Mouse (Mus musculus) forebrain, embryonic 15.5 days (tissue): Measurements from ENCODE around the gene Ptma. TPM values are rescaled to one million over a fixed set of nuclear protein-coding genes. Genes with fewer than 3 reads are reported as not detected.

Experiments
- ATAC-seq: fragments of 200-750 bp; cut with Nextera tagmentation; replicated peaks from 2 replicates; pipeline ENCODE4 v1.8.0; 2017; ENCODE audit warnings: mild to moderate bottlenecking, moderate TSS enrichment, moderate library complexity
- H3K27ac ChIP-seq: fragments of 300-500 bp; sonication (generic); replicated peaks from 2 replicates; pipeline ENCODE4 v1.5.1; 2015; ENCODE audit warnings: mild to moderate bottlenecking, inconsistent platforms
- H3K27me3 ChIP-seq: fragments of 300-500 bp; sonication (generic); 2 replicates; pipeline ENCODE4 v1.6.1; 2015; ENCODE audit warnings: inconsistent platforms
- H3K36me3 ChIP-seq: fragments of 300-500 bp; sonication (generic); 2 replicates; pipeline ENCODE4 v1.6.1; 2015; ENCODE audit warnings: mild to moderate bottlenecking, inconsistent platforms
- H3K4me1 ChIP-seq: fragments of 300-500 bp; sonication (generic); 2 replicates; pipeline ENCODE4 v1.6.1; 2015; ENCODE audit warnings: inconsistent platforms
- H3K4me2 ChIP-seq: fragments of 300-500 bp; sonication (generic); replicated peaks from 2 replicates; pipeline ENCODE4 v1.6.1; 2015; ENCODE audit warnings: mild to moderate bottlenecking, inconsistent platforms
- H3K4me3 ChIP-seq: fragments of 300-500 bp; sonication (generic); 2 replicates; pipeline ENCODE4 v1.5.1; 2015; ENCODE audit warnings: mild to moderate bottlenecking, inconsistent platforms
- H3K9ac ChIP-seq: fragments of 300-500 bp; sonication (generic); replicated peaks from 2 replicates; pipeline ENCODE4 v1.6.1; 2015; ENCODE audit warnings: mild to moderate bottlenecking, inconsistent platforms
- H3K9me3 ChIP-seq: fragments of 300-500 bp; sonication (generic); 2 replicates; pipeline ENCODE4 v1.6.1; 2016; ENCODE audit warnings: inconsistent platforms
- WGBS: fragments of 180-500 bp; shearing (Covaris S2); methylation state at CpG from one replicate; pipeline ENCODE4 v1.1.7; 2015; ENCODE audit warnings: mixed read lengths; 5-methylcytosine and 5-hydroxymethylcytosine counted together
- polyA plus RNA-seq: library from polyadenylated mRNA; unstranded; fragments of >200 nt; fragmentation: Nextera tagmentation; extraction: Ambion mirVana; gene quantifications from 2 replicates; pipeline ENCODE4 v1.2.1, GENCODE M21; 2015

Gene Ptma
- polyA plus RNA-seq, 1 experiment from 2014 or later = 2,368 TPM

DNA sequence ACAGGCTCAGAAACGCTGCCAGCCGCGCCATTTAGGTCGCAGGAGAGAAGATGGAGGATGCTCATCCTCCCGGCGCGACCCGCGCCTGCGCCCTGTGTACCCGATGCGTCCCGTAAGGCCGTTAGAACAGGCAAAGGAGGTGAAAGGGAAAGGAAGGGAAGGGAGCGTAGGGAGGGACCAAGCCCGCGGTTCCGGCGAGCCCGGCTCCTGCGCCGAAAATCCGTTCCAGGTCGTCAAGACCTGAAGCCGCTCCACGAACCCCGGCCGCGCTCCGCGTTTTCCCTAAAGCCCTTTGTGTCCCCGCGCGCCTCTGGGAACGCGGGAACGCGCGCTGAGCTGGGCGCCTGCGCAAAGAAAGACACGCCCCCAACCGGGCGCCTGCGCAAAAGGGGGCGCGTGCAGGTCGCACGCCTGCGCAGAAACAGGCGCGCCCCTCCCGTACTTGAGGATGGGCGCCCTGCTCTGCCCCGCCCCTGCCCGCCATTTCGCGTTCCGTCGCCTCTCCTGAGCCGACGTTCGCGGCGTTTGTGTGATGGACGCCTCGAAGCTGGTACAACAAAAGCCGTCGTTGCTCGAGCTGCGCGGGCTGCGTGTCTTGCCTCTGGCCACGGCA is 39.1 kb upstream of the Ptma start:
- Histone ChIP-seq H3K4me2 (peak overlapping the region; percentile 82), H3K27me3 (no peaks in the 10 kb centered on the region), H3K4me1 (peaks cover 17% of the 10 kb centered on the region), H3K36me3 (no peaks in the 10 kb centered on the region), H3K9ac (peak overlapping the region; percentile 92), H3K4me3 (peak overlapping the region; percentile 60), H3K27ac (peak overlapping the region; percentile 99), H3K9me3 (no peaks in the 10 kb centered on the region)
- WGBS = under 1% methylated on average over 74 of the region's 74 CpGs
- ATAC-seq = peak; percentile 98

DNA sequence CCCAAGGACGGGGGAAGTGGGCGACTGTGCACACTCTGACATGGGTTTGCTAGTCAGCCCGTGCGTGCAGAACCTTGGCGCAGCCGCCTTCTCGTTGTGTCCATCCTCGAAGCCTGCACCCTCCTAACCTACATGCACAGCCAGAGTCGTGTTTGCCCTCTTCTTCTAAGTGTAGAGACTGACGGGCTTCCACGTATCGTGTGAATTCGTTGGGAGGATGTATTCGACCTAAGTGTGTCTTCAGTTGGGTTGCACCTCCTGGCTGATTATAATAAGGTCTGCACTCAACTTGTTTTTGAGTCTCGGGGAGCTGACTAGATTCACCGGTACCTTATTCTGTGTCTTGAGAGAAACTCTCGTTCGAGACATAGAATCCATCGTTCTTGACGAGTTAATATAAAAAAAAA is 38.6 kb upstream of the Ptma start:
- H3K27me3 ChIP-seq = no peaks in the 10 kb centered on the region
- H3K4me3 ChIP-seq = peak overlapping the region; percentile 60
- peak; percentile 74; the same call in 1 of the 2 replicates for ATAC-seq
- no peaks in the 10 kb centered on the region for H3K36me3 ChIP-seq
- 10% methylated on average over 20 of the region's 20 CpGs for WGBS
- H3K9ac ChIP-seq = peak overlapping the region; percentile 92
- no peaks in the 10 kb centered on the region for H3K9me3 ChIP-seq
- H3K4me2 ChIP-seq = peak overlapping the region; percentile 82
- peaks cover 17% of the 10 kb centered on the region for H3K4me1 ChIP-seq
- peak overlapping the region; percentile 99 for H3K27ac ChIP-seq

DNA sequence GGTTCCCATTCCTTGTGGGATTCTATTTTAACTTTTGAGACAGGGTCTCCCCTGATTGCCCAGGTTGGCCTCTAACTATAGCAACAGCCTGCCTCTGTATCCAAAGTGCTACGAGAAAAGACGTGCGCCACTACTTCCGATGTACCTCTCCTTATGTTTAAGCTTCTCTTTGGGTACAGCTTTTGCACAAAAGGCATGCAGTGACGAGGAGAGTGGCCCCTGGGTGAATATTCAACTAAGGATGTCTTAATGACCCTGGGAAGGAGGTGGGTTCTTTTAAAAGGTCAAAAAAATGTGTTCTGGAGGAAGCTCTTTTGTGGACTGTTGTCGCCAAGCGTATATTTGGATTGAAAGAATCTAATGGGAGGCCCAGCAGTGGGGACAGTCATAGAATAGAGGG is 38.2 kb upstream of the Ptma start:
- H3K4me2 ChIP-seq = peak overlapping the region; percentile 82
- peak overlapping the region; percentile 60 for H3K4me3 ChIP-seq
- H3K9me3 ChIP-seq = no peaks in the 10 kb centered on the region
- H3K27me3 ChIP-seq = no peaks in the 10 kb centered on the region
- H3K27ac ChIP-seq = peak overlapping the region; percentile 99
- peak overlapping the region; percentile 92 for H3K9ac ChIP-seq
- H3K4me1 ChIP-seq = peaks cover 17% of the 10 kb centered on the region
- H3K36me3 ChIP-seq = no peaks in the 10 kb centered on the region
- no peak for ATAC-seq
- 42% methylated on average over 7 of the region's 7 CpGs for WGBS

DNA sequence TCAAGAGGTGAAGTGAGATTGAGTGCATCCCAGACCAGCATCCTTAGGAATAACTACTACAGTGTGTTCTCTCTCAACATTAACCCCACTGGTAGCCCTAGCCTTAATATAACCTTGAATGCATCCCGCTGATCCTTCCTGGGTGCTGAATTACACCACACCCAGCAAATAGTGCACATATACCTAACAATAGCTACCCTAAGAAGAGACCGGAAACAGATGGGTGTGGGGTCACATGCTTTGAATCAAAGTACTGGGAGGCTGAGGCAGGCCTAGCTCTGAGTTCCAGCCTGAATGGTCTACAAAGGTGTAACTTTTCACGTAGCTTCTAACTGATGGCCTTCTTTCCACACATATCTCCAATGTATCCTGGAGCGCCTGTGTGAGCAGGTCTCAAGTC is 37.8 kb upstream of the Ptma start:
- H3K27ac ChIP-seq = peak overlapping the region; percentile 99
- no peaks in the 10 kb centered on the region for H3K9me3 ChIP-seq
- no peak for ATAC-seq
- no peaks in the 10 kb centered on the region for H3K36me3 ChIP-seq
- peak overlapping the region; percentile 92 for H3K9ac ChIP-seq
- no peaks in the 10 kb centered on the region for H3K27me3 ChIP-seq
- H3K4me1 ChIP-seq = peaks cover 17% of the 10 kb centered on the region
- 97% methylated on average over 4 of the region's 4 CpGs for WGBS
- peak overlapping the region; percentile 60 for H3K4me3 ChIP-seq
- peak overlapping the region; percentile 82 for H3K4me2 ChIP-seq

DNA sequence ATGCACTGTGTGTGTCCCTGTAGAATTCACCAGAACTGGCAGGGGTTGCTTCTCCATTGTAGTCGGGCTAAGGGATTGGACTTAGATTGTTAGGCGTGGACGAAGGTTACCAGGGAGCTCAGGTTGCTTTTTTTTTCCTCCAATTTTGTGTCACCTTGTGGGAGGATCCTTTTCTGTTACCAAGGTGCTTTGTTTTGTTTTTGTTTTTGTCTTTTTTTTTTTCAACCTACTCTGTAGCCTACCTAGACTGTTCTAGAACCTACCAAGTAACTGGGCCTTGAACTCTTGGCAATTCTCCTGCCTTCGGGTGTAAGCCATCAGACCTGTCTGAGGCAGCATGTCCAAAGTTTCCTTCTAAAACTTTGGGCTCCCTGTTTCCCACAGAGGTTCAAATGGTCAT is 36.6 kb upstream of the Ptma start:
- peaks cover 17% of the 10 kb centered on the region for H3K4me1 ChIP-seq
- H3K4me3 ChIP-seq = no peak overlapping the region
- H3K27ac ChIP-seq = no peak overlapping the region
- H3K36me3 ChIP-seq = no peaks in the 10 kb centered on the region
- no peak for ATAC-seq
- H3K9ac ChIP-seq = no peak overlapping the region
- no peaks in the 10 kb centered on the region for H3K27me3 ChIP-seq
- 91% methylated on average over 4 of the region's 4 CpGs for WGBS
- H3K4me2 ChIP-seq = no peak overlapping the region
- no peaks in the 10 kb centered on the region for H3K9me3 ChIP-seq

DNA sequence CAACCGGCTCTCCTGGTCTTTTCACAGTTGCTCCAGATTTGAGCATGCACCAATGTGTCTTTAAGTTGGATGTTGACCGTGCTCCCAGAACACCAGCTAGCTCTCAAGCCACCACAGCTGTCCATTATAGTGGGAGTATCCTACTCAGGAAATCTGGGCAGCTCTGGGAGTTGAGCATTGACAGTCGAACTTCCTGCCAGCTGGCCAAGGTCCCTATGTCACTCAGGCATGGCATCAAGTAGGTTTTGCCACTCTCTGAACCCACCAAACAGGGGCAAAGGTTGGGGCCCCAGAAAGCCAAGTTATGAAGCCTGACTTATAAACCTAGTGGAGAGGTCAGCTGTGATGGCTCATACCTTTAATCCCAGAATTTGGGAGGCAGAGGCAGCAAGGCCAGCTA is 35.8 kb upstream of the Ptma start:
- Histone ChIP-seq H3K4me1 (peaks cover 17% of the 10 kb centered on the region), H3K36me3 (no peaks in the 10 kb centered on the region), H3K27ac (no peak overlapping the region), H3K4me3 (no peak overlapping the region), H3K27me3 (no peaks in the 10 kb centered on the region), H3K9ac (no peak overlapping the region), H3K9me3 (no peaks in the 10 kb centered on the region), H3K4me2 (no peak overlapping the region)
- 89% methylated on average over 3 of the region's 3 CpGs for WGBS
- no peak for ATAC-seq

DNA sequence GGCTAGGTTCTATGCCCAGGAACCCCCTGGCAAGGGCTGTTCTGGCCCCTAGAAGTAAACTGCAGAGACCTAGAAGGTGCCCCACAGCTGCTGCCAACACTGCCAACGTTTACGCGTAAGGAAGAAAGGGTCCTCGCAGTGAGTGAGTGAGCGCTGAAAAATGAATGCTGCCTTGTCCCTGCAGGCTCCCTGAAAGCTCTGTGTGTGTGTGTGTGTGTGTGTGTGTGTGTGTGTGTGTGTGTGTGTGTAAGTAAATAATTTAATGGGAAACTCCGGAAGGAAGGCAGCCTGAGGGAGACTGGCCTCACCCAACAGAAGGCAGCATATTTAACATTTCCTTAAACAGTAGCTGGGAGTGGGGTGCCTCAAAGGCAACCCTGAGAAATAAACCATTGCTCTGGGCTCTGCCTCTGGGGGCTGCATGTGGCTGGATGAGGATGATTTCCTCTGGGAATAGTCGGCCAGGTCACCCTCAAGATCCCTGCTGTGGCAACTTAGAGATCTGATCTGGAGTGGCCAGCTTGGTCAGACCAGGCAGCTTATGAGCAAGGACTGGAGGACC is 34.9 kb upstream of the Ptma start:
- Histone ChIP-seq H3K4me3 (no peak overlapping the region), H3K4me1 (peaks cover 17% of the 10 kb centered on the region), H3K27ac (peak overlapping the region; percentile 51), H3K9ac (no peak overlapping the region), H3K9me3 (no peaks in the 10 kb centered on the region), H3K27me3 (no peaks in the 10 kb centered on the region), H3K4me2 (no peak overlapping the region), H3K36me3 (no peaks in the 10 kb centered on the region)
- 32% methylated on average over 7 of the region's 7 CpGs for WGBS
- no peak for ATAC-seq

DNA sequence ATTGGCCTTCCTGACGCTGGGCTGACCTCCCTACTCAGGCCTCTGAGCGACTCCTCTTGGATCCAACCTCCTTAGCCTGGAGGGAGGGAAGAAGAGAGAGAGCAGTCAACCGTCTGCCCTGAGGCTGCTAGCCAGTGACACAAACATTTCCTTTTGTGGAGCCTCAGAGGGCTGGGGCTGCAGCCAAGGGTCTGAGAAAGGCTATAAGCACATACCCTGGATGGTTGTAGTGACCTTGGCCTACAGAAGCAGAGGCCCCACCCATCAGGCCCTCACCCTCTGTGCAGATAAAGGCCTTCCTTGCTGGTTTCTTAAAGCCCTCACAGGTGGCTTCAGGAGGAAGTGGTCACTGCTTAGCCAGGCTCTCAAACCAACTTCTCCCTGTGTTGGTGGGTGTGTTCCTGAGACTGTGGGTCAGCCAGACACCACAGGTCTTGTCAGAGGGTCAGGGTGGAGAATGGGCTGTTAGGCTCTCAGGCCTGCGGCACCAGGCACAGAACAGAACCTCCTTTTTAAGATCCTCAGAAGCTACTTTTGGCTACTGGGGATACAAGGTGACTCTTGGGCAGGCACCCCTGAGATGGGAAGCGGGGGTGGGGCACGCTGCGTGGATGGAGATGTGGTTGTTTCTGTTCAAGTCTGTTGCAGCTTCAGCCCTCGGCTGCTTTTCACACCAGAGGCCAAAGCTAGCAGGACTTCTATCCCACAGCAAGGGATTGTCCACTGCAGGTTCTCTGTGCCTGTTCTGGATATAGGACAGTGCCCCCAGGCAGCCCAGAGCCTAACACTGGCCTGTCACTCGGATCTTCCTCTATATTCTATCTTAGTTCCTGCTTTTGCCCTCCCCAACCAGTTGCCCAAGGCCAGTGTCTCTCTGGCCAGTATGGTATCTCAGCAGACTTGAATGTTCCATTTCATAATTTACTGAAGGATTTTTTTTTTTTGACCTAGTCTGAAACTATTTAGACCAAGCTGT is 34.1 kb upstream of the Ptma start:
- H3K4me3 ChIP-seq = no peak overlapping the region
- no peaks in the 10 kb centered on the region for H3K9me3 ChIP-seq
- H3K27me3 ChIP-seq = no peaks in the 10 kb centered on the region
- WGBS = 77% methylated on average over 9 of the region's 9 CpGs
- no peak overlapping the region for H3K4me2 ChIP-seq
- H3K27ac ChIP-seq = peak overlapping the region; percentile 51
- no peaks in the 10 kb centered on the region for H3K36me3 ChIP-seq
- peaks cover 17% of the 10 kb centered on the region for H3K4me1 ChIP-seq
- ATAC-seq = no peak
- H3K9ac ChIP-seq = no peak overlapping the region

DNA sequence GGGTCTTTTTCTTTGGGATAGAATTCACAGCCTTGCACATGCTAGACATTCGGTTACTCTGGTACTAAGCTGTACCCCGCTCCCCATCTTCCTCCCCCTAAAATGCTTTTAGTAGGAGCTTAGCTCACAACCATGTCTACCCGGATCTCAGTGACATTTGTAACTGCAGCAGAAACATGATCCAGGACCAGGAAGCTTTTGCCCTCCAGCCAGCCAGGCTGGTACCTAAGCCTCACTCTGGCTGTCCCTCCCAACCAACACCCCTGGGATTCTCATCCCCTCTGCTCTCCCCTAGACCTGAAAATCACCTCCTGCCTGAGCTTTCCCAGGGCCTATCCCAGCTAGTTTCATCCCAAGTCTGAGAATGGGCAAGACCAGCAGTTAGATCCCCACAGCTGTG is 32.7 kb upstream of the Ptma start:
- Histone ChIP-seq H3K4me2 (no peak overlapping the region), H3K36me3 (no peaks in the 10 kb centered on the region), H3K27me3 (no peaks in the 10 kb centered on the region), H3K9me3 (no peaks in the 10 kb centered on the region), H3K9ac (no peak overlapping the region), H3K27ac (no peak overlapping the region), H3K4me1 (peaks cover 10% of the 10 kb centered on the region), H3K4me3 (no peak overlapping the region)
- WGBS = 83% methylated on average over 3 of the region's 3 CpGs
- ATAC-seq = no peak

DNA sequence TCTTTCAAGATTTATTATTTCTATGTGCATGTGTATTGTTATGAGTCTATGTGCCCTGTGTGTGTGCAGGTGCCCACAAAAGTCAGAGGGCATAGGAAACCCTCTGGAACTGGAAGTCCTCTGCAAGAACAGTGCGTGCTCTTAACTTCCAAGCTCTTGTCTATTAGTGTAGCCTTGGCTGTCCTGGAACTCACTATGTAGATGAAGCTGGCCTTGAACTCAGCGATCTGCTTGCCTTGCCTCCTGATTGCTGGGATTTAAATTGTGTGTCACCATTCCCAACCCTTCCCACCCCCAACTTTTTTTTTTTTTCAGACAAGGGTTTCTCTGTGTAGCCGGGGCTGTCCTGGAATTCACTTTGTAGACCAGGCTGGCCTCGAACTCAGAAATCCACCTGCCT is 30.2 kb upstream of the Ptma start:
- Histone ChIP-seq H3K27ac (no peak overlapping the region), H3K4me1 (peaks cover 16% of the 10 kb centered on the region), H3K36me3 (no peaks in the 10 kb centered on the region), H3K9me3 (no peaks in the 10 kb centered on the region), H3K4me2 (no peak overlapping the region), H3K9ac (no peak overlapping the region), H3K27me3 (no peaks in the 10 kb centered on the region), H3K4me3 (no peak overlapping the region)
- ATAC-seq = no peak
- 97% methylated on average over 4 of the region's 4 CpGs for WGBS

DNA sequence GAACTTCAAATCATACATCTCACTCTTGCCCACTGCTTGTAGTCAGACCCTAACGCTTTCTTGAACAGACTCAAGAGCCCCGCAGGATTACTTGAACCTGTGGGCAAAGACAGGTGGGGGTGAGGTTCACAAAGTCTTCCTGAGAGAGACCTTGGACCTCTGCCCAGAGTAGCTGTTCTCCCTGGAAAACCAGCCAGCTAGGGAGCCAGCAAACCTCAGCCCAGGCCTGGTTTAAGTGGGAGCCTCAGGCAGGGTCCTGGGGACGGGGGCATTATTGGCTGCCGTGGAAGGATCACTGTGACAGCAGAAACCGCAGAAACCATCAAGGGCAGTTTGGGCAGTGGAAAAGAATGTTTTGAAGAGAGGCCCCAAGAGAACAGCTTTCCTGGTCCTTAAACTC is 29.2 kb upstream of the Ptma start:
- no peak for ATAC-seq

DNA sequence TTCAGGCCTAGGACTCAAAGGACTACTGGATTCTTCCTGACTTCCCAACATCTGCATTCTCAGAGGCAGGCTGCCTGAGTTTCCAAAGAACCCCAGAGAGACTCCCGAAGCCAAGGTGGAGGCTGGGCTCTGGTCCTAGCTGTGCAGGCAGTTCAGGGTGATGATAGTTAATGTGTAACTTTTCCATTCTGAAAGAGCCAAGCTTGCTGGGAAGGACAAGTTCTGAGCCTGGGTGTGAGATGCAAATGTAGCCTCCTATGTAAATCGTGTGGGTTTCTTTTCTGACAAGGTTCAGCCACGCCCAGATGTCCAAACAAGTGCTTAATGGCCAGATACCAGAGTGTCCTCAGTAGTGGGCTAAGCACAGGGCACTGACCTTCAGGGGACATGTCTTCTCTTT is 28.5 kb upstream of the Ptma start:
- H3K9ac ChIP-seq = no peak overlapping the region
- H3K4me1 ChIP-seq = peaks cover 25% of the 10 kb centered on the region
- no peak overlapping the region for H3K4me3 ChIP-seq
- H3K27me3 ChIP-seq = no peaks in the 10 kb centered on the region
- H3K9me3 ChIP-seq = no peaks in the 10 kb centered on the region
- no peaks in the 10 kb centered on the region for H3K36me3 ChIP-seq
- H3K4me2 ChIP-seq = no peak overlapping the region
- 75% methylated on average over 3 of the region's 3 CpGs for WGBS
- no peak for ATAC-seq
- no peak overlapping the region for H3K27ac ChIP-seq

More for the DNA sequence above, 29.2 kb upstream of the Ptma start:
- H3K27me3 ChIP-seq = no peaks in the 10 kb centered on the region
- H3K9ac ChIP-seq = no peak overlapping the region
- no peaks in the 10 kb centered on the region for H3K36me3 ChIP-seq
- no peak overlapping the region for H3K4me3 ChIP-seq
- H3K4me2 ChIP-seq = no peak overlapping the region
- H3K9me3 ChIP-seq = no peaks in the 10 kb centered on the region
- no peak overlapping the region for H3K27ac ChIP-seq
- peaks cover 18% of the 10 kb centered on the region for H3K4me1 ChIP-seq
- WGBS = 80% methylated on average over 5 of the region's 5 CpGs
